Mouse (Mus musculus) heart, postnatal 14 days (tissue): Measurements from ENCODE around the gene Extl1. TPM values are rescaled to one million over a fixed set of nuclear protein-coding genes. Genes with fewer than 3 reads are reported as not detected.

ENCODE experiments used
- DNase-seq, 2 experiments: peaks; one replicate each; pipeline ENCODE4 v3.0.0; 2021 to 2022
- intact Hi-C: fragments of 180-260 bp; cut with DNase I; formaldehyde crosslinking; loops from one replicate; pipeline ENCODE4 v1.15.1; 2025
- total RNA-seq, 2 experiments: library from RNA; stranded (reverse); gene quantifications; 2 replicates each; pipeline ENCODE4 v1.2.3; 2021

The Extl1 gene
- total RNA-seq, 2 experiments from 2014 or later: 11.4 to 12.0 TPM

DNA sequence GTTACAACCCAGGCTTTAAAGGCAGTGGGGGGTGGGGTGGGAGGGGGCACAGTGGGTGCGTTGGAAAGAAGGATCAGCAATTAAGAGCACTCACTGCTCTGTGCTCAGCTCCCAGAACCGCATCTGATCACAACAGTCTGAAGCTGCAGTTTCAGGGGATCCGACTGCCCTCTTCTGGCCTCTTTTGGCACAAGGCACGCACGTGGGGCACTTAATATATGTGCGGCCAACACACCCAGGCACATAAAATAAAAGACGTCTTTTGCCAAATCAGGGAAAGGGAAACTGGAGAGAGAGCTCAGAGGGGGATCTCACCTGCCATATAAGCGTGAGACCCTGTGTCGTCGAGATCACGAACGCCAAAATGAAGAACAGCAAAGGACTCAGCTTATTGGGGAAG lies 9.4 kb upstream of the Extl1 start:
- no peak for DNase-seq
- intact Hi-C loops: no loop called here

GRCm38 (mm10) chr4:134392595-134392994 lies 8.9 kb upstream of the Extl1 start:
- no peak for DNase-seq
- intact Hi-C loops: no loop called here

DNA sequence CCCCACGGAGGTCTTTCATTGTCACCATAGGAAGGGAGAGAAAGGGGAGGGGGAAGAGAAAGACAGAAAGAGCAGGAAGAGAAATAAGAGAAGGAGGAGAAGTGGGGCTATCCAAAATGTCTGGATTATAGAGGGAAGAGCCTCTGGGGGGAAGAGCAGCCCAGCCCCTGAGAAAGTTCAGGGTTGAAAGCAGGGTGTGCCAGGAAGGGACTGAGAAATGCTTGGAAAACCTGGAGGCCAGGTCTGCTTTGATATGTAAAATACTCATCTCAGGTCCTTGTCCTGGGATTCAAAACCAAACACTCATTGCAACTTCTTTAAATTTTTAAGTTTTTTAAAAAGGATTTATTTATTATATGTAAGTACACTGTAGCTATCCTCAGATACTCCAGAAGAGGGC lies 8.0 kb upstream of the Extl1 start:
- intact Hi-C loops: no loop called here

GRCm38 (mm10) chr4:134388397-134388796 lies 4.7 kb upstream of the Extl1 start:
- peak; percentile 70 to 83 for DNase-seq
- intact Hi-C loops: loop anchor here (5.0 kb wide), 1 partner anchor 126 kb away; no protein-coding TSS in a partner anchor

More for the DNA sequence above, 8.0 kb upstream of the Extl1 start:
- DNase-seq: no peak

GRCm38 (mm10) chr4:134387268-134387667 lies 3.6 kb upstream of the Extl1 start:
- DNase-seq: no peak
- intact Hi-C loops: loop anchor here (5.0 kb wide), 1 partner anchor 125 kb away; no protein-coding TSS in a partner anchor

DNA sequence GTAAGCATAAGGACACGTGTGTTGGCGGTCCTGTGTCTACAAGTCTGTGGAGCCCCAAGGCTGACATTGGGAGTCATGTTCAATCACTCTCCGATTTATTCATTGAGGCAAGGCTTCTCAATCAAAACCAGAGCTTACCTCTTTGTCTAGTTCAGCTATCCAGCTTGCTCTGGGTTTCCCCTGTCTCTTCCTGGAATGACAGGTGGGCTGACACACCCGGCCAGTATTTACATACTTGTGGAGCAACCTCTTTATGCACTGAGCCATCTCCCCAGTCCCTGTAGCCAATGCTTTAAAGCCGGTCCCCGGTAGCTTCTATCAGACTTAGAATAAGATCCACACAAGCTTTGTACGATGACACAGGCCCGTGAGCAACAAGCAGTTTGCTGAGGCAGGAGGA lies 4.1 kb downstream of the Extl1 start:
- intact Hi-C loops: no loop called here
- no peak for DNase-seq

DNA sequence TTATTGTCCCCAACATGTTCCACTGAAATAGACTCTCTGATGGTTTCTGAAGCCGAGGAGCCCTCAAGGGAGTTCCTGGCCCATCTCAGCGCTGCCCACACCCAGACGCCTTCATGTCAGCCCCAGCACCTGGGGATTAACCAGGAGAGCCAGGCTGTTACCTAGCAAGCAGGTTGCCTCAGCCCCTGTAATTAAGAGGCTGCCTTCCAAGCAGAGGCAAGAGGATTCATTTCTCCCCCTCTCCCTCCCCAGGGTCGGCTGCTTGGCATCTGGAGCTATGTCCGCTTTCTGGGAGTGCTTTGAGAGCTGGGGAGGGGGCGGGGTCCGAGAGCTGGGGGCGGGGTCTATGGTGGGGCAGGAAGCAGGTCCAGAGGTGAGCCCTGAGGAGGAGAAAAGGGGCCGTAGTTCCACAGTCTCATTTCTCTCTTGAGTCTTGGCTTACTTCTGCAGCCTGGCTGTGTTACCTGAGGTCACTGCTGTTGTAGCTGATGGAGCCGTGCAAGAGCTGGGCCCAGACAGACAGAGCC lies 5.5 kb downstream of the Extl1 start:
- intact Hi-C loops: no loop called here
- DNase-seq: no peak

DNA sequence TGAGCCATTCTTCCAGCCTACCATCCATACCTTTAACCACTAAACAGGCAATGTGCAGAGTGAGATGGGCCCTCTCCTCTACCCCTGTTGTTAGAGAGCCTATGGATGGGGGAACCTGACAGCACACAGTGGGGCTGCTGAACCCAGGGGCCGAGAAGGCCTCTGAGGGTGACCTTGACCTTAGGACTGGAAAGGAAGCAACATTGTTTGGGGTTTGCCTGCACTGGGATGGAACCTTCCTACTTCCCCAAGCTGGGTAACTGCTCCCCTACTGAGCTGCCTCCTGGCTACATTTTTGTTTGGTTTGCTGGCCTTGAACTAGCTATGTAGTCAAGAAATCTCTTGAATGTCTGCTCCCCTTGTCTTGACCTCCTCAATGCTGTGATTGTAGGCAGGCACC lies 9.3 kb downstream of the Extl1 start:
- DNase-seq: no peak
- intact Hi-C loops: no loop called here

DNA sequence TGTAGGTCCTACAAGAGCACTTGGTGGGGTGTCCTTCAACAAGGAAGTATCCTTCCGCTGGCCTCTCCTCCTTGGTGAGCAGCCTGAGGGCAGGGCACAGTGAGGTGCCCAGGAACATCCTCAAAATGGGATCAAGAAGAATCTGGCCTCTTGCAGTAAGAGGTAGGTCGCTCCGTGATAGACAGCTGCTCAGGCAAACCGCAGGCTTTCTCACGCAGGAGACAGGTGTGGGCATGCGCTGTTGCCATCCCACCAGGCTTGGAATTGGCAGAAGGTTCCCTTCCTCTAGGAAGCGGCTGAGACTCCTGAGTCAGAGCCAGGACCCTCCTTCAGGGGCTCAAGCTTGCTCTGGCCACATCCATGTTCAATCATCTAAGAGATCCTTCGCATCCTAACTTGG lies 10.4 kb downstream of the Extl1 start:
- intact Hi-C loops: no loop called here
- no peak for DNase-seq

DNA sequence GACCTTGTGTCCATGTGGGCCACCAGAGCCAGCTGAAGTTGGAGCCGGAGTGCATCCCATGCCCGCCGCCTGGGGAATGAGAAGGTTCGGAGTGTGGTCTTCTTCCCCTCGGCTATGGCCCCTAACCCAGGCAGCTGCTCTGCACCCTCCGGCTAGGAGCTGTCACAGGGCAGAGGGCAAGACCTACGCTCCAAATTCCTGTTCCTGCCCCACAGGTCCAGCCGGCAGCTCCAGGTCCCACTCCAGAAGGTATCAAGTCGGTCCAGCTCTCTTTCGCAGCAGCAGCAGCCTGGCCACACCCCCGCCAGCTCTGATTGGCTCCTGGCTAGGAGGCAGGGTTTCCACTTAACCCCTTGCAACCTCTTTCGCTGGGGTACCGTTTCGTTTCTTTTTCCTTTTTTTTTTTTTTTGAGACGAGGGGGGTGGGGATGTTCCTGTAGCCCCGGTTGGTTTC lies 11.3 kb downstream of the Extl1 start:
- intact Hi-C loops: no loop called here
- DNase-seq: peak; percentile 75 to 81

DNA sequence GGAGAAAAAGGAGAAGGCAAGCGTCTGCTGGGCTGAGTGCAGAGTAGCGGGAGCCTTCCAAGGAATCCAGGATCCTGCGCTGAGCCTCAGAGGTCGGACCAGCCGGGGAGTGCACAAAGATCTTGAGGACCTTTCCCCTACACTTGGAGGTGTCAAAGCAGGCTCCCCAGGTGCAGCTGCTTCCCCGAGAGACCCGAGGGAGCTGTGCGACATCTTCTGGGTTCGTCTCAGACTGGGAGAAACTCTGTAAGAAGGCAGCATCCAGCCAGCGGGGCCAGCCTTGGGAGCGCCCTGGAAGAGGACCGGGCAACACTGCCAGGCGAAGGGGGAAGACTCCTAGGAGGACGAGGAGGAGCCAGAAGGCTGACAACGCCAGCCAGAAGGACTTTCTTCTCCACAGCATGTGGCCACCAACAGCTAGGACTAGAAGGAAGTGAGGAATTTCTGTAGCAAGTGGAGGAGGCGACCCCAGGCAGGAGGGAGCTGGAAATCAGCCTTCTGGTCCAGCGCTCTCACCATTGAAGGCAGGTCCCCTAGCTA lies 12.3 kb downstream of the Extl1 start:
- DNase-seq: peak; percentile 14 to 15
- intact Hi-C loops: no loop called here

GRCm38 (mm10) chr4:134370649-134371221 lies 12.9 kb downstream of the Extl1 start:
- DNase-seq: no peak
- intact Hi-C loops: no loop called here

- intact Hi-C loops: no loop called here
- no peak for DNase-seq
These were observed 18.4 kb downstream of the Extl1 start for GRCm38 (mm10) chr4:134365280-134365679.

DNA sequence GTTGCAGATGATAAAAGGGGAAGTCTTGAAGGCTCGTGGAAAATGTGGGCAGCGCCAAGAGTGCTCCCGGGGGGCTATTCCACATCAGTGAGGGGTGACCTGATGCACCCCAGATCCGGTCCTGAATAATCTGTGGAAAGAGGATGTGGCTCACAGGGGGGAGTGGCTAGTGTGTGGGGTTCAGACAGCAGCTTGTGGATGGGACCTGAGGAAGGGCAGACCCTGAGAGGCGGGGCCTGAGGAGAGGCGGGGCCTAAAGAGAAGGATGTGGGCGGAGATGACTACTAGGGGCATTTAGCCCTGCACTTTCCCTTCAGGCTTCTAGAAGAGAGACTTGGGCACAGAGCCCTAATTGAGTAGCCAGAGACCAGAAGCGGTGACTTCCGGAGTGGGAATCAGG lies 21.1 kb downstream of the Extl1 start:
- intact Hi-C loops: no loop called here
- peak; percentile 16 to 35 for DNase-seq

DNA sequence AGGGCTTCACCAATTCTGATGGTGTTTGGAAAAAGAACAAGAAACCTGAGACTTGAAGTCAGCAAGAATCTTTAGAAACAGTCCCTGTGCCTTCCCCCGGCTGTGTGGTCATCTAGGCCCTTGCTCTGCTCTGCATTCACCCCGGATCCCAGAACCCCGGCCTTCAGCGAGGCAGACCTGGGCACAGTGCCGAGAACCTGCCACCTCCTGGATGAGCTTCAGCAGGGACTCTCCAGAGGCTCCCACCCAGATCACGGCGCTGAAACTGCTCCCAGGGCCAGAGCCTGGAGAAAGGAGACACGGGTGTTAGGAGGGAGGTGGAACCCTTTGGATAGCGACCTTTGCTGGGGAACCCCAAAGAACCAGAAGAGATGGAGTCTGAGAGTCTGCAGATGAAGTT lies 21.5 kb downstream of the Extl1 start:
- peak; percentile 57 for DNase-seq
- intact Hi-C loops: no loop called here

GRCm38 (mm10) chr4:134361215-134361614 lies 22.4 kb downstream of the Extl1 start:
- intact Hi-C loops: no loop called here
- no peak for DNase-seq

DNA sequence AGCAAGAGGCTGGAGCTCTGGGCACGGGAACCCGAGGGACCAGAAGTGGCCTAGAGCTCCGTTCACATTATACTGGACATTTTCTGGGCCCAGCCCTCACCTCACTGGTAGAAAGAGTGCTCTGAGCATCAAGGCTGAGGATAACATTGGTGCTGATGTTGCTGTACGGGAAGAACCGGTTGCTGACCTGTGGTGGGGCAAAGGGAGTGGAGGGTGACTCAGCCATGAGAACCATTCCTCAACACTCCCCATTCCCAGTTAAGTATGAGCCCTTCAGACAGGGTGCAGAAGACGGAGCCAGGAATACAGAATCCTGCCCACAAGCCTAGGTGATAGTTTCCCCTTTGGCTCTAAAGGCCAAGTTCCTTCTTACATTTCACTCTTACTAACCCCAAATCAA lies 24.0 kb downstream of the Extl1 start:
- no peak for DNase-seq
- intact Hi-C loops: loop anchor here (5.0 kb wide), 1 partner anchor 37 kb away; no protein-coding TSS in a partner anchor

- intact Hi-C loops: loop anchor here (2.0 to 5.0 kb wide), 2 partner anchors 35 to 65 kb away; no protein-coding TSS in a partner anchor
- no peak for DNase-seq
These were observed 26.2 kb downstream of the Extl1 start for GRCm38 (mm10) chr4:134357461-134357771.

- peak; percentile 76 to 85 for DNase-seq
- intact Hi-C loops: loop anchor here (2.0 to 5.0 kb wide), 2 partner anchors 35 to 64 kb away; no protein-coding TSS in a partner anchor
These were observed 26.8 kb downstream of the Extl1 start for GRCm38 (mm10) chr4:134356591-134357460.

GRCm38 (mm10) chr4:134355841-134356452 lies 27.7 kb downstream of the Extl1 start:
- intact Hi-C loops: loop anchor here (2.0 to 5.0 kb wide), 2 partner anchors 34 to 63 kb away; no protein-coding TSS in a partner anchor

More at GRCm38 (mm10) chr4:134355841-134356452, 27.7 kb downstream of the Extl1 start:
- peak; percentile 75 to 84 for DNase-seq
